Mouse (Mus musculus): ENCODE data around the gene Slc13a3. TPM values are rescaled to one million over a fixed set of nuclear protein-coding genes. Genes with fewer than 3 reads are reported as not detected.

Gene Slc13a3
- polyA plus RNA-seq (2015; fragmentation: Illumina TruSeq; extraction: RNeasy Lipid Tissue Mini Kit (QIAGEN cat#74804); ENCODE audit: low read depth, low replicate concordance) = 10.8 TPM

DNA sequence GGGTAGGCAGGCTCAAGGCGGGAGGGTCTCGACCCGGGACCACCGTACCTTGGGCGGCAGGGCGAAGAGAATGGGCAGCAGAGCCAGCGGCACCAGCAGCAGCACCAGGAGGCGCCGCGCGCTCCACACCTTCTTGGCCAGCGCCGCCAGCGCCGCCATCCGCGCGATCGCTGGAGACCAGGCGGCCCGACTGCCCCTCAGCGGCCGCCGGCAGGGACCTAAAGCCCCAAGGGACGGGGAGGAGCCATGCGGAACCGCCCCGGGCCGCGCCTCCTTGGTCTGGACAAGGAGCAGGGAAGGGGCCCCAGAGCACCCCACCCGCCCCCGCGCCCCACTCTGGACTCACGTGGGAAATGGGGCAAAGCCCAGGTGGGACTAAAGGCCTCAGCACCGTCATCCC is at the start of gene Slc13a3:
TSS of gene Slc13a3 (minus strand) at position 228 of the 400 bp plus-strand sequence.

DNA sequence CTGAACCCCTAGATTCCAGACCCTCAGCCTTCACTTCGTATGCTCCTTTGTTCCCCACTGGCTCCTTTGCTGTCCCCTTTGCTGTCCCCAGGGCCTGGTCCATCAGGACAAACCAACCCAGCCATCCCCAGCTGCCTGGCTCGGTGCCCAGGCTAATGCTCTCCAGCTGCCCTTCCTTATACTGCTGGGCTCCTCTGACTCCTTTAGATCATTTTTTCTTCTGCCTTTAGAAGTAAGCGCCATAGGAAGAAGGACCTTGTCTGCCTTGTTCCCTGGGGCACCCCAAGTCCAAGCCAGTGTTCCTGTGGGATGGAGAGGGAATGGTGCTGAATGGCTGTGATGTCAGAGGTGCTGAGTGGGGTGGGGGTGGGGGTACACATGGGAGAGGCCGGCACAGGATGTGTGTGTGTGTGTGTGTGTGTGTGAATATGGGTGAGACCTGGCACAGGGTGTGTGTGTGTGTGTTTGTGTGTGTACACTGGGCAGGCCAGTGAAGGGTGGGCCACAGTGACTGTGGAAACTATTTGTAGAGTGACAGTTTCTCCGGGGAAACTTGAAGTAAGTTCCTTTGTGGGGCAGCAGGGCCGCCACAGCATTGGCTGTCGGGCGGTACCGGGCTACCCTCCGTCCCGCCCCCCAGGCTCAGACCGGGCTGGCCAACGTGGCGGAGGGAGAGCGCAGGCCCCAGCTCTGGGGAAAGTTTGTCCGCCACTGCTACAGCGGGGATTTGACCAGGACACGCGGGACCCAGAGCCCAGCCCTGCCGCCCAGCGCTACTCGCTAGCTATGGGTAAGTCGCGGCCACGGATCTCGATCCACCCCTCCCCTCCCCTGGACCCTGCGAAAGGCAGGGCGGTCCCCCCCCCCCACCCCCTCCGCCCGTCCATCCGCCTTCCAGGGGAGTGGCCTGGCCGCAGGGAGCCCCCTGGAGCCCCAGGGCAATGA is 30.5 kb upstream of the Slc13a3 start, which contains the start of gene Slc2a10:
TSS of gene Slc2a10 (plus strand) at position 529 of the 945 bp plus-strand sequence.

DNA sequence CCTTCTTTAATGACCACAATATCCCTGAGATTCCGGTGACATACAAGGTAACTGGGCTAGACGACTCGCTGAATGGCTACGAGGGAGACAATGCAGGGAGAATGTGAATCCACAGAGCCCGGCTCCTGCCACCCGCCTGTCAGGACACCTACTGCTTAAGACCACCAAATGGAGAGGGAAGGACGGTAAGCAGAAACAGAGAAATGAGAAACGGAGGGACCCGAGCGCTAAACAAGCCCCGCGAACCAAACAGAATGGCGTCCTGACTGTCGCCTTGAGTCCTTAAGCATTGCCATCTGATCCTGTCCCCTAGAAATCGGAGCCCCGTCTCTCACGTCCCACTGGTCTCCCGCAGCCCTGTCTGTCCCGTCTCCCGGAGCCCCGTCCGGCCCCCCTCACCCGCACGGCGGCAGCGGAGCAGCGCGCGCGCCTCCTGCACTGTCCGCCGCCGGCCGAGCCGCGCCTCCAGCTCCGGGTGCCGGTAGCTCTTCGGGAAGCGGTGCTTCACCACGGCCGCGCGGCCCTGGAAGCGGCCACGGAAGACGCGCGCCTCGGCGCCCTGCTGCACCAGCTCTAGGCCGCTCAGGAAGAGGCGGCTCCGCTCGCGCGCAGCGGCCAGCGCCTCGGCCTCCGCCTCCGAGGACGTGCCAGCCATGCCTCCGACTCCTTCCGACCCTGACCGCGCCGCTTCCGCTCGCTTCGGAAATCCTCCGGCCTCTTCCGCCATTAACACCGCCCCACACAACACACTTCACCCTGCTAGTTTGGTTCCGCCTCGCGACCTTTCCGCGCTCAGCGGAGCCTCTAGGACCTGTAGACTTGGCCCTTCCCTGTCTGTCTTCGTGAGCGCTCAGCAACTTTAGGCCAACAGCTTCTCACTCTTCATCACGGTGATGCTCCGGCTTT is 19.9 kb upstream of the Slc13a3 start, which contains the start of gene Trp53rka:
TSS of gene Trp53rka (minus strand) at position 677 of the 906 bp plus-strand sequence.

DNA sequence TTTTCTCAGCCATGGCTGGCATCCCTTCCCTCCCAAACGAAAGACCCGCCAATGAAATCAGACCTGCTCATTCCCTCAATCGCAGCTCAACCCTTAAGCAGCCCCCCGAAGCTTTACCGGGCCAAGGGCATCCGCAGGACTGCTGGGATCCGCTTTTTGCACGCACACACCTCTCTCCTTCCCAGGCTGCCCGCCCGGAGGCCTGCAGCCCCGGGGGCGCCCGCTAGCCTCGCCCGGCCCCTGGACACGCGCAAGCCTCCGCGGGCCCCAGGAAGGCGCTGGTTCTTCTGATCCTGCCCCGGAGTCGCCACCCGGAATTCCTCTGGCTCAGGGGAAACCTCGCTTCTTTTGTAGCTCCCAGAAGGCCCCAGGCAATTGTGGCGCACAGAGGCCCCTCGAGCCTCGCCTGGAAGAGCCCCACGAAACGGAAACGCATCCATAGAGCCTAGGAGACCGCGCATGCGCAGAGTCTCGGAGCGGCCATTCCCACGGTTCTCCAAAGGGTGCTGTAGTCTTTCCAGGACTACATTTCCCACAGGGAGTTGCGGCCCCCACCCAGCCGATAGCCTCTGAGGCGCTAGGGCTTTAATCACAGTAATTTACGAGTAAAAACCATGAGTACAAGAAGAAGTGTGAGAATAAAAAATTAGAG is 85.1 kb downstream of the Slc13a3 start, which contains the start of gene Zfp334:
TSS of gene Zfp334 (minus strand) at position 416 of the 652 bp plus-strand sequence.

DNA sequence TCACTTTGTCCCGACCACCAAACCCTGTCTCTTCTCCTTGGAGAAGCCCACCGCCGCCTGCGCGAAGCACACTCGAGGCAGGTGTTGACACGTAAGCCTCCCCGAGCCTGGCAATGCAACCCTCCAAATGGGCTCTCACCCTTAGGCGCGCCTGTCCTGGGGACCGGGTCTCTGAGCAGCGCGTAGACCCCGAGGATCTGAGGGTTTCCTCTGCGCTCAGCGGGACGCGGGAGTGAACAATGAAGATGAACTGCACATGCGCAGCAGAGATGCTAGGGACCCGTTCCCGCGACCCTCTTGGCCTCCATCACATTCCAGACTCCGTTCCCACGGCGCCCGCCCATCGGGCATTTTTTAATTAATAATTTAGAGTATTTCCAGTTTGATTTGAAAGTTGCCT is 104.5 kb downstream of the Slc13a3 start, which contains the start of gene Zfp663:
TSS of gene Zfp663 (minus strand) at position 234 of the 400 bp plus-strand sequence.

Other genes starting within 250 kb of the Slc13a3 start
- gene Cdh22, start 238.4 kb downstream of the Slc13a3 start, polyA plus RNA-seq (2015; fragmentation: Illumina TruSeq; extraction: RNeasy Lipid Tissue Mini Kit (QIAGEN cat#74804); ENCODE audit: low read depth, low replicate concordance) = 19.6 TPM
- gene Slc35c2, start 185.4 kb downstream of the Slc13a3 start, polyA plus RNA-seq (2015; fragmentation: Illumina TruSeq; extraction: RNeasy Lipid Tissue Mini Kit (QIAGEN cat#74804); ENCODE audit: low read depth, low replicate concordance) = 51.4 TPM
- 110 TPM for gene Elmo2, start 146.8 kb downstream of the Slc13a3 start, polyA plus RNA-seq (2015; fragmentation: Illumina TruSeq; extraction: RNeasy Lipid Tissue Mini Kit (QIAGEN cat#74804); ENCODE audit: low read depth, low replicate concordance)
- not detected for gene Zfp663, start 104.5 kb downstream of the Slc13a3 start, polyA plus RNA-seq (2015; fragmentation: Illumina TruSeq; extraction: RNeasy Lipid Tissue Mini Kit (QIAGEN cat#74804); ENCODE audit: low read depth, low replicate concordance)
- gene Zfp334, start 85.0 kb downstream of the Slc13a3 start, polyA plus RNA-seq (2015; fragmentation: Illumina TruSeq; extraction: RNeasy Lipid Tissue Mini Kit (QIAGEN cat#74804); ENCODE audit: low read depth, low replicate concordance) = 6.1 TPM
- not detected for gene Ocstamp, start 72.8 kb downstream of the Slc13a3 start, polyA plus RNA-seq (2015; fragmentation: Illumina TruSeq; extraction: RNeasy Lipid Tissue Mini Kit (QIAGEN cat#74804); ENCODE audit: low read depth, low replicate concordance)
- gene Trp53rka, start 20.1 kb upstream of the Slc13a3 start, polyA plus RNA-seq (2015; fragmentation: Illumina TruSeq; extraction: RNeasy Lipid Tissue Mini Kit (QIAGEN cat#74804); ENCODE audit: low read depth, low replicate concordance) = 21.6 TPM
- gene Slc2a10, start 30.6 kb upstream of the Slc13a3 start, polyA plus RNA-seq (2015; fragmentation: Illumina TruSeq; extraction: RNeasy Lipid Tissue Mini Kit (QIAGEN cat#74804); ENCODE audit: low read depth, low replicate concordance) = 1.1 TPM
- 1.9 TPM for gene Eya2, start 121.8 kb upstream of the Slc13a3 start, polyA plus RNA-seq (2015; fragmentation: Illumina TruSeq; extraction: RNeasy Lipid Tissue Mini Kit (QIAGEN cat#74804); ENCODE audit: low read depth, low replicate concordance)

Data from brain, adult 10 weeks (tissue).